Mouse (Mus musculus) heart, embryonic 12.5 days (tissue): ENCODE results near the gene Ftsj1. TPM values are rescaled to one million over a fixed set of nuclear protein-coding genes. Genes with fewer than 3 reads are reported as not detected.
A peak's percentile ranks its signal among the peaks of the same experiment; 100 is the strongest.

Source experiments
- ATAC-seq: fragments of 200-750 bp; cut with Nextera tagmentation; 2 replicates; pipeline ENCODE4 v1.8.0; 2017; ENCODE audit warnings: moderate TSS enrichment, moderate library complexity; ENCODE audit not compliant: insufficient number of reproducible peaks, low FRiP score
- H3K27ac ChIP-seq: fragments of 300-500 bp; sonication (generic); 2 replicates; pipeline ENCODE4 v1.5.1; 2016; ENCODE audit warnings: mild to moderate bottlenecking, moderate library complexity; ENCODE audit not compliant: poor library complexity, severe bottlenecking
- H3K27me3 ChIP-seq: fragments of 300-500 bp; sonication (generic); replicated peaks from 2 replicates; pipeline ENCODE4 v1.6.1; 2016; ENCODE audit warnings: mild to moderate bottlenecking, moderate library complexity
- H3K36me3 ChIP-seq: fragments of 300-500 bp; sonication (generic); 2 replicates; pipeline ENCODE4 v1.6.1; 2016; ENCODE audit warnings: mild to moderate bottlenecking, moderate library complexity
- H3K4me1 ChIP-seq: fragments of 300-500 bp; sonication (generic); replicated peaks from 2 replicates; pipeline ENCODE4 v1.6.1; 2016; ENCODE audit warnings: mild to moderate bottlenecking
- H3K4me2 ChIP-seq: fragments of 300-500 bp; sonication (generic); 2 replicates; pipeline ENCODE4 v1.6.1; 2016; ENCODE audit warnings: mild to moderate bottlenecking, moderate library complexity
- H3K4me3 ChIP-seq: fragments of 300-500 bp; sonication (generic); 2 replicates; pipeline ENCODE4 v1.5.1; 2016; ENCODE audit warnings: mild to moderate bottlenecking
- H3K9ac ChIP-seq: fragments of 300-500 bp; sonication (generic); 2 replicates; pipeline ENCODE4 v1.6.1; 2016; ENCODE audit warnings: mild to moderate bottlenecking, moderate library complexity
- H3K9me3 ChIP-seq: fragments of 300-500 bp; sonication (generic); replicated peaks from 2 replicates; pipeline ENCODE4 v1.6.1; 2016; ENCODE audit warnings: mild to moderate bottlenecking, moderate library complexity
- WGBS: fragments of 180-500 bp; shearing (Covaris S2); methylation state at CpG from one replicate; pipeline ENCODE4 v1.1.7; 2016; 5-methylcytosine and 5-hydroxymethylcytosine counted together
- polyA plus RNA-seq: library from polyadenylated mRNA; unstranded; fragments of >200 nt; fragmentation: Nextera tagmentation; extraction: Ambion mirVana; gene quantifications from 2 replicates; pipeline ENCODE4 v1.2.1, GENCODE M21; 2016

Ftsj1 gene
- 24.7 and 24.8 TPM in 2 replicates for polyA plus RNA-seq

- Histone ChIP-seq H3K27me3 (no peaks in the 10 kb centered on the region), H3K36me3 (peaks cover 6% of the 10 kb centered on the region; the same call in 1 of the 2 replicates), H3K4me2 (peak within 1 kb of the TSS; percentile 74), H3K9me3 (no peaks in the 10 kb centered on the region), H3K27ac (peak within 1 kb of the TSS; percentile 66; the same call in 1 of the 2 replicates), H3K4me1 (no peaks in the 10 kb centered on the region), H3K9ac (peak within 1 kb of the TSS; percentile 77), H3K4me3 (peak within 1 kb of the TSS; percentile 64)
- ATAC-seq: peak; percentile 92
- 10% methylated on average over 45 of the region's 45 CpGs for WGBS
These were observed at the start of gene Ftsj1 for GRCm38 (mm10) chrX:8252334-8253285. TSS of gene Ftsj1 (minus strand) at chrX:8252406.

- 72% methylated on average over 5 of the region's 5 CpGs for WGBS
- no peaks in the 10 kb centered on the region for H3K9me3 ChIP-seq
- no peak overlapping the region for H3K9ac ChIP-seq
- H3K4me2 ChIP-seq: no peak overlapping the region
- H3K27ac ChIP-seq: no peak overlapping the region
- H3K36me3 ChIP-seq: no peaks in the 10 kb centered on the region
- no peaks in the 10 kb centered on the region for H3K4me1 ChIP-seq
- H3K27me3 ChIP-seq: no peaks in the 10 kb centered on the region
- ATAC-seq: no peak
- no peak overlapping the region for H3K4me3 ChIP-seq
These were observed 36.4 kb upstream of the Ftsj1 start for GRCm38 (mm10) chrX:8288621-8289020.

- Histone ChIP-seq H3K9me3 (peaks cover 7% of the 10 kb centered on the region; the same call in 1 of the 2 replicates), H3K36me3 (no peaks in the 10 kb centered on the region), H3K4me2 (no peak overlapping the region), H3K27me3 (peaks cover 10% of the 10 kb centered on the region; the same call in 1 of the 2 replicates), H3K4me3 (no peak overlapping the region), H3K27ac (no peak overlapping the region), H3K4me1 (peaks cover 6% of the 10 kb centered on the region; the same call in 1 of the 2 replicates), H3K9ac (no peak overlapping the region)
- ATAC-seq: peak; percentile 33; the same call in 1 of the 2 replicates
- WGBS: 69% methylated on average over 5 of the region's 5 CpGs
These were observed 21.9 kb upstream of the Ftsj1 start for GRCm38 (mm10) chrX:8274056-8274455.

- 25% methylated on average over 10 of the region's 10 CpGs for WGBS
- Histone ChIP-seq H3K27ac (no peak overlapping the region), H3K9ac (0 out of 2 replicates have a peak overlapping the region, but pooled peaks have one; percentile 24), H3K4me2 (peak overlapping the region; percentile 67), H3K36me3 (no peaks in the 10 kb centered on the region), H3K27me3 (peaks cover 10% of the 10 kb centered on the region; the same call in 1 of the 2 replicates), H3K4me1 (peaks cover 6% of the 10 kb centered on the region; the same call in 1 of the 2 replicates), H3K4me3 (peak overlapping the region; percentile 39), H3K9me3 (0 out of 2 replicates have a peak, but pooled peaks cover 3% of the 10 kb centered on the region)
- ATAC-seq: no peak
These were observed 19.8 kb upstream of the Ftsj1 start for GRCm38 (mm10) chrX:8272000-8272399.

GRCm38 (mm10) chrX:8271083-8271820 is 19.0 kb upstream of the Ftsj1 start, which contains the start of gene Slc38a5:
TSS of gene Slc38a5 (plus strand) at chrX:8271133.
- 0 out of 2 replicates have a peak, but pooled peaks cover 3% of the 10 kb centered on the region for H3K9me3 ChIP-seq
- no peak for ATAC-seq
- peak within 1 kb of the TSS; percentile 39 for H3K4me3 ChIP-seq
- H3K9ac ChIP-seq: 0 out of 2 replicates have a peak within 1 kb of the TSS, but pooled peaks have one; percentile 24
- H3K27me3 ChIP-seq: peaks cover 10% of the 10 kb centered on the region; the same call in 1 of the 2 replicates
- no peak within 1 kb of the TSS for H3K27ac ChIP-seq
- no peaks in the 10 kb centered on the region for H3K36me3 ChIP-seq
- 16% methylated on average over 11 of the region's 15 CpGs for WGBS
- peak within 1 kb of the TSS; percentile 67 for H3K4me2 ChIP-seq
- H3K4me1 ChIP-seq: peaks cover 6% of the 10 kb centered on the region; the same call in 1 of the 2 replicates

- no peak overlapping the region for H3K27ac ChIP-seq
- H3K27me3 ChIP-seq: no peaks in the 10 kb centered on the region
- H3K4me2 ChIP-seq: no peak overlapping the region
- no peaks in the 10 kb centered on the region for H3K36me3 ChIP-seq
- ATAC-seq: no peak
- 57% methylated on average over 3 of the region's 3 CpGs for WGBS
- H3K9ac ChIP-seq: no peak overlapping the region
- H3K9me3 ChIP-seq: no peaks in the 10 kb centered on the region; the same call in 1 of the 2 replicates
- no peaks in the 10 kb centered on the region for H3K4me1 ChIP-seq
- no peak overlapping the region for H3K4me3 ChIP-seq
These were observed 12.0 kb upstream of the Ftsj1 start for GRCm38 (mm10) chrX:8264222-8264621.

- no peaks in the 10 kb centered on the region for H3K36me3 ChIP-seq
- no peaks in the 10 kb centered on the region for H3K27me3 ChIP-seq
- no peak overlapping the region for H3K27ac ChIP-seq
- H3K9me3 ChIP-seq: no peaks in the 10 kb centered on the region; the same call in 1 of the 2 replicates
- no peaks in the 10 kb centered on the region for H3K4me1 ChIP-seq
- no peak overlapping the region for H3K4me3 ChIP-seq
- H3K9ac ChIP-seq: no peak overlapping the region
- ATAC-seq: no peak
- no peak overlapping the region for H3K4me2 ChIP-seq
- WGBS: 58% methylated on average over 5 of the region's 5 CpGs
These were observed 11.1 kb upstream of the Ftsj1 start for GRCm38 (mm10) chrX:8263156-8263804.

- Histone ChIP-seq H3K36me3 (no peaks in the 10 kb centered on the region), H3K9ac (no peak overlapping the region), H3K4me2 (no peak overlapping the region), H3K9me3 (no peaks in the 10 kb centered on the region; the same call in 1 of the 2 replicates), H3K4me1 (no peaks in the 10 kb centered on the region), H3K27me3 (no peaks in the 10 kb centered on the region), H3K27ac (no peak overlapping the region), H3K4me3 (no peak overlapping the region)
- 90% methylated on average over 12 of the region's 12 CpGs for WGBS
- ATAC-seq: no peak
These were observed 7.3 kb upstream of the Ftsj1 start for GRCm38 (mm10) chrX:8259478-8259877.

GRCm38 (mm10) chrX:8255807-8256206 is 3.6 kb upstream of the Ftsj1 start:
- WGBS: 40% methylated on average over 3 of the region's 6 CpGs

GRCm38 (mm10) chrX:8253711-8254110 is 1.5 kb upstream of the Ftsj1 start:
- no peak overlapping the region for H3K4me2 ChIP-seq
- H3K27me3 ChIP-seq: no peaks in the 10 kb centered on the region
- H3K36me3 ChIP-seq: peaks cover 6% of the 10 kb centered on the region; the same call in 1 of the 2 replicates
- no peak overlapping the region for H3K4me3 ChIP-seq
- H3K9me3 ChIP-seq: no peaks in the 10 kb centered on the region
- no peak overlapping the region for H3K9ac ChIP-seq
- WGBS: 81% methylated on average over 2 of the region's 2 CpGs
- no peaks in the 10 kb centered on the region for H3K4me1 ChIP-seq
- ATAC-seq: no peak
- no peak overlapping the region for H3K27ac ChIP-seq

More at GRCm38 (mm10) chrX:8255807-8256206, 3.6 kb upstream of the Ftsj1 start:
- no peak overlapping the region for H3K27ac ChIP-seq
- no peaks in the 10 kb centered on the region for H3K4me1 ChIP-seq
- no peak overlapping the region for H3K9ac ChIP-seq
- no peak overlapping the region for H3K4me3 ChIP-seq
- H3K4me2 ChIP-seq: no peak overlapping the region
- no peaks in the 10 kb centered on the region for H3K36me3 ChIP-seq
- no peaks in the 10 kb centered on the region for H3K27me3 ChIP-seq
- no peak for ATAC-seq
- no peaks in the 10 kb centered on the region; the same call in 1 of the 2 replicates for H3K9me3 ChIP-seq
